Mouse (Mus musculus): Measurements from ENCODE around the gene BC028528. TPM values are rescaled to one million over a fixed set of nuclear protein-coding genes. Genes with fewer than 3 reads are reported as not detected.
A peak's percentile ranks its signal among the peaks of the same experiment; 100 is the strongest.
"Not testable (repeated sequence)": the region's sequence is repeated elsewhere in the genome, so short reads cannot be mapped to it uniquely, and the experiment has no call there.

Gene BC028528
- polyA plus RNA-seq, 1 experiment from 2014 or later: 7.6 TPM

DNA sequence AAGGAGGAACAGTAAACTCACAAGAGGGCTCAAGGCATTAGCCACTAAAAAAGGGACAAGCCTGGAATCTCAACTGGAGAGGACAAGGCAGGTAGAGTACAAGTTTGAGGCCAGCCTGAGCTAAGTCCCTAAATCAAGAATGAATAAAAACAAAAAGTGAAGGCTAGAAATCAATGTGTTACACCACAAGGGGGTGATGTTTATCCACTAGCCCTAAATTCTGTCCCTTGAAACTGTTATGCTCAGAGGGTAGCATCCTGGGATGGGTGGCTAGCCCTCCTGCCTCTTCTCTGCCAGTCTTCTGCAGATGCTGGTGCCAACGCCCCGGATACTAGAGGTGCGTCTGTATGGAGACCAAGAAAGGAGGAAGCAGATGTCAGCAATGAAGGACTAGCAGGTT, 31.5 kb downstream of the BC028528 start:
- H3K4me1 ChIP-seq (ENCODE audit: insufficient read depth): 0 out of 2 replicates have a peak, but pooled peaks cover 3% of the 10 kb centered on the region
- no peak overlapping the region for H3K9ac ChIP-seq (replicated peaks)
- no peaks in the 10 kb centered on the region for H3K27me3 ChIP-seq (ENCODE audit: insufficient read depth, low read length)
- no peak overlapping the region for H3K4me3 ChIP-seq (ENCODE audit: low read depth, low read length)
- no peaks in the 10 kb centered on the region; the same call in none of the 2 replicates for H3K36me3 ChIP-seq (replicated peaks; ENCODE audit: insufficient read depth, low read length)
- H3K27ac ChIP-seq (ENCODE audit: low read depth): no peak overlapping the region
- H3K9me3 ChIP-seq (ENCODE audit: low read length): no peaks in the 10 kb centered on the region
- ATAC-seq (no peak), DNase-seq (no peak)
- 85% methylated on average over 3 of the region's 3 CpGs for WGBS (ENCODE audit: insufficient replicate concordance)
- TF ChIP-seq CTCF (IDR thresholded peaks at IDR 0.05; ENCODE audit: low read depth): peak; percentile 57
- no peak for TF ChIP-seq EP300 (IDR thresholded peaks at IDR 0.05; ENCODE audit: low read depth)
- H3K4me2 ChIP-seq (ENCODE audit: low read depth, low read length): no peak overlapping the region

DNA sequence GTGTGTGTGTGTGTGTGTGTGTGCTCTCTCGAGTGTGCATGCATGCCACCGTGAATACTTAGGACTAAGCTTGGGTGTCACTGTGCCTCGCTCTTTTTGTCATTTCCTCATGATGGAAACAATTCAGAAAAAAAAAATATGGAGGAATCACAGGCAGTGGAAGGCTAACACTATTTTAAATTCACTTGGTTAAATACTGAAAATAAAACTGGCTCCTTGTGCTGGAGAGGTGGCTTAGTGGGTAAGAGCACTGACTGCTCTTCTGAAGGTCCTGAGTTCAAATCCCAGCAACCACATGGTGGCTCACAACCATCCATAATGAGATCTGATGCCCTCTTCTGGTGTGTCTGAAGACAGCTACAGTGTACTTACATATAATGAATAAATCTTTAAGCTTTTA, 33.5 kb downstream of the BC028528 start:
- H3K4me1 ChIP-seq (ENCODE audit: insufficient read depth); H3K4me2 ChIP-seq (ENCODE audit: low read depth, low read length); H3K4me3 ChIP-seq (ENCODE audit: low read depth, low read length); DNase-seq; H3K36me3 ChIP-seq (replicated peaks; ENCODE audit: insufficient read depth, low read length); H3K27me3 ChIP-seq (ENCODE audit: insufficient read depth, low read length); H3K9me3 ChIP-seq (ENCODE audit: low read length); H3K9ac ChIP-seq (replicated peaks); H3K27ac ChIP-seq (ENCODE audit: low read depth); ATAC-seq: not testable (repeated sequence)
- WGBS (ENCODE audit: insufficient replicate concordance): 68% methylated on average over 3 of the region's 3 CpGs

DNA sequence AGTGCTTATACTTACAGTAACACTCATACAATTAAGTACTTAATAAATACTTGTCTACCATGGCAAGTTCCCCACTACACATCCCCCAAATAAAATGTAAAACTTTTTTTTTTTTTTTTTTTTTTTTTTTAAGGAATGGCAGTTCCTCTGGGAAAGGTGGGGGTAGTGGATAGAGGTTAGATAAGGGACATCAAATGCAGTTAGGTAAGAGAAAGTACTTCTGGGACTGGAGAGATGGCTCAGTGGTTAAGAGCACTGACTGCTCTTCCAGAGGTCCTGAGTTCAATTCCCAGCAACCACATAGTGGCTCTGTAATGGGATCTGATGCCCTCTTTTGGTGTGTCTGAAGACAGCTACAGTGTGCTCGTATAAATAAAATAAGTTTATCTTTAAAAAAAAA, 34.8 kb downstream of the BC028528 start:
- not testable (repeated sequence) for ATAC-seq; H3K4me2 ChIP-seq (ENCODE audit: low read depth, low read length); H3K27ac ChIP-seq (ENCODE audit: low read depth); H3K4me1 ChIP-seq (ENCODE audit: insufficient read depth); H3K9ac ChIP-seq (replicated peaks); H3K27me3 ChIP-seq (ENCODE audit: insufficient read depth, low read length); H3K4me3 ChIP-seq (ENCODE audit: low read depth, low read length); DNase-seq; H3K9me3 ChIP-seq (ENCODE audit: low read length)
- H3K36me3 ChIP-seq (replicated peaks; ENCODE audit: insufficient read depth, low read length): peaks cover 13% of the 10 kb centered on the region
- 81% methylated on average over 1 of the region's 1 CpGs for WGBS (ENCODE audit: insufficient replicate concordance)

DNA sequence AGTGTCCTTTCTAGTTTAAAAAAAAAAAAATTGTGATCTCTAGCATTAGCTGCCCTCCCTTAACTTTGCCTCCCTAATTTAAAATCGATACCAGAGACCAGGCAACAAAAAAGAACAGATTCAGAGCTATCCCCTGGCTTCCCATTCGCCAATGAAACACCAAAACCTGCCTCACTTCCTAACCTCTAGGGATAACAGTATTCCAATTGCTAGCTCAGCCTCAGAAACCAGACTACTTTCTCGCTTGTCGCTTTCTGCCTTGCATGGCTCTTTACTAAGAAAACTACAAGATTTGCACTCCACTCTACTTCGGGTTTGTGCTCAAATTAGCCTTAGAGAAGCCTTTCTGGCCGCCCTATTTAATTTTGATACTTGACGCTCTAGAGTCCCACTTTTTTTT, 35.7 kb downstream of the BC028528 start:
- TF ChIP-seq EP300 (IDR thresholded peaks at IDR 0.05; ENCODE audit: low read depth): no peak
- TF ChIP-seq CTCF (IDR thresholded peaks at IDR 0.05; ENCODE audit: low read depth): no peak
- Histone ChIP-seq H3K36me3 (replicated peaks; ENCODE audit: insufficient read depth, low read length) (peaks cover 19% of the 10 kb centered on the region), H3K4me1 (ENCODE audit: insufficient read depth) (peaks cover 8% of the 10 kb centered on the region; the same call in 1 of the 2 replicates), H3K9me3 (ENCODE audit: low read length) (no peaks in the 10 kb centered on the region), H3K9ac (replicated peaks) (peak overlapping the region; percentile 89), H3K4me2 (ENCODE audit: low read depth, low read length) (peak overlapping the region; percentile 79), H3K27ac (ENCODE audit: low read depth) (peak overlapping the region; percentile 84), H3K27me3 (ENCODE audit: insufficient read depth, low read length) (no peaks in the 10 kb centered on the region), H3K4me3 (ENCODE audit: low read depth, low read length) (peak overlapping the region; percentile 82)
- WGBS (ENCODE audit: insufficient replicate concordance): 32% methylated on average over 7 of the region's 7 CpGs
- peak; percentile 2 for ATAC-seq
- DNase-seq: no peak

- DNase-seq (peak; percentile 95), ATAC-seq (peak; percentile 99)
- peaks cover 8% of the 10 kb centered on the region; the same call in 1 of the 2 replicates for H3K4me1 ChIP-seq (ENCODE audit: insufficient read depth)
- under 1% methylated on average over 56 of the region's 56 CpGs for whole genome bisulfite sequencing (ENCODE audit: insufficient replicate concordance)
- H3K4me3 ChIP-seq (ENCODE audit: low read depth, low read length): peak within 1 kb of the TSS; percentile 82
- TF ChIP-seq CTCF (IDR thresholded peaks at IDR 0.05; ENCODE audit: low read depth) (no peak), EP300 (IDR thresholded peaks at IDR 0.05; ENCODE audit: low read depth) (peak; percentile 30; the same call in 1 of the 2 replicates)
- peak within 1 kb of the TSS; percentile 84 for H3K27ac ChIP-seq (ENCODE audit: low read depth)
- no peaks in the 10 kb centered on the region for H3K27me3 ChIP-seq (ENCODE audit: insufficient read depth, low read length)
- H3K4me2 ChIP-seq (ENCODE audit: low read depth, low read length): peak within 1 kb of the TSS; percentile 79
- peak within 1 kb of the TSS; percentile 89 for H3K9ac ChIP-seq (replicated peaks)
- H3K9me3 ChIP-seq (ENCODE audit: low read length): no peaks in the 10 kb centered on the region
- peaks cover 24% of the 10 kb centered on the region for H3K36me3 ChIP-seq (replicated peaks; ENCODE audit: insufficient read depth, low read length)
These were observed 36.2 kb downstream of the BC028528 start, which contains the start of gene Prpf3 for GRCm38 (mm10) chr3:95855502-95856089. Gene Prpf3, minus strand, starts transcription at chr3:95855885.

- DNase-seq (no peak), ATAC-seq (no peak)
- Histone ChIP-seq H3K4me3 (ENCODE audit: low read depth, low read length) (no peak overlapping the region), H3K9me3 (ENCODE audit: low read length) (no peaks in the 10 kb centered on the region), H3K36me3 (replicated peaks; ENCODE audit: insufficient read depth, low read length) (peaks cover 64% of the 10 kb centered on the region), H3K4me1 (ENCODE audit: insufficient read depth) (peaks cover 8% of the 10 kb centered on the region; the same call in 1 of the 2 replicates), H3K27me3 (ENCODE audit: insufficient read depth, low read length) (no peaks in the 10 kb centered on the region), H3K9ac (replicated peaks) (no peak overlapping the region), H3K27ac (ENCODE audit: low read depth) (no peak overlapping the region), H3K4me2 (ENCODE audit: low read depth, low read length) (no peak overlapping the region)
- no peak for TF ChIP-seq CTCF (IDR thresholded peaks at IDR 0.05; ENCODE audit: low read depth)
- TF ChIP-seq EP300 (IDR thresholded peaks at IDR 0.05; ENCODE audit: low read depth): no peak
- 74% methylated on average over 8 of the region's 8 CpGs for WGBS (ENCODE audit: insufficient replicate concordance)
These were observed 40.5 kb downstream of the BC028528 start for GRCm38 (mm10) chr3:95851317-95851716.

Measured in liver, postnatal 0 days (tissue).